8 mouse cellular contexts compared by ENCODE assay signal in the genomic region with DNA sequence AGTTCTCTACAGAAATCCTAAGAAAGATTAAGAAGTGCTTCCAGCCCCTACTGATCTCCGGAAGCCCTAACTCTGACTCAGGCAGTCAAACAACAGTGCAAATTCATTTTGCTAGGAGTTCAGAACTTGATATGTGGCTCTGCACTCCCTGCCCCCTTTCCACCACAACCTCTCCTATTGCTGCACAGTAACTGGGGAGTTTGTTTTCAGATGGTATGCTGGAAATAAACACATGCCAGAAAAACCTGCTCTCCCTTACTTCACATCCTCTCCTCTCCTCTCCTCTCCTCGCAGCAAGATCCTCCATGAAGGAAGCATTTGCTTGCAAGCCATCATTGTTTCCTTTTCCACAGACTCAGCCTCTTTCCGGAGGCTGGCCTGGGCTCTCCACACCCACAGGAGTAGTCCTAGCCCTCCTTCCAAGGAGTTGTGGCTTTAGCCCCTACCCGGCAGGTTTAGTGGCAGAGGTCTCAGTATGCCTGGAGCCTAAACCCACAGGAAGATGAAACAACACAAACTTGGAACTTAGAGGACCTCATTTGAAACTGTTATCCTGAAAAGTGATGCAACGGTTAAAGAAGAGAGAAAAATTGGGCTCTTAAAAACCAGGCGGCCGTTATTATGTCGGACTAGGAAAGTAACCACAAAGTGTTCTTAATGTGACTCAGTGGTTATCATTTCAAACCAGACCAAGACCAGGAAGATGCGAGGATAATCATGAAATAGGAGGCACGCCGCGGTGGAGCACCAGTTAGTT. TPM values are rescaled to one million over a fixed set of nuclear protein-coding genes. Genes with fewer than 3 reads are reported as not detected.
DNase-seq lines count a peak whose midpoint lies in the region; ATAC-seq and TF ChIP-seq lines count a peak whose summit lies in the region.

No protein-coding gene starts in this region.

- ATAC-seq in embryonic facial prominence, embryonic 12.5 days (ENCODE audit: insufficient number of reproducible peaks, insufficient read depth, low FRiP score, low TSS enrichment): no peak
- peak; percentile 32 to 42; a peak in 3 of 4 replicates for ATAC-seq in hematopoietic stem cell, adult 5-6 weeks (replicated peaks in 1 of 2; ENCODE audit: insufficient read depth in 1 of 2, low FRiP score in 2 of 2, low TSS enrichment in 1 of 2, low read depth in 1 of 2, poor library complexity in 2 of 2, severe bottlenecking in 2 of 2)

- no peak overlapping the region for H3K9ac ChIP-seq in embryonic facial prominence, embryonic 12.5 days

- TF ChIP-seq POLR2A in kidney, adult 2 months (IDR thresholded peaks at IDR 0.05; ENCODE audit: low read depth, low read length): no peak

- no peaks in the 10 kb centered on the region for H3K9me3 ChIP-seq in embryonic facial prominence, embryonic 12.5 days

- 50% methylated on average over 12 of the region's 12 CpGs for WGBS in kidney, adult 2 months
- WGBS in embryonic facial prominence, embryonic 12.5 days: 22% methylated on average over 12 of the region's 12 CpGs

- no peaks in the 10 kb centered on the region for H3K4me1 ChIP-seq in kidney, adult 2 months (ENCODE audit: control insufficient read depth, insufficient read depth, low read length)
- H3K4me1 ChIP-seq in embryonic facial prominence, embryonic 12.5 days: peaks cover 18% of the 10 kb centered on the region

- TF ChIP-seq CTCF in kidney, adult 2 months (conservative IDR thresholded peaks at IDR 0.05; ENCODE audit: insufficient read depth, insufficient read length, low read depth, low read length): no peak

- H3K4me2 ChIP-seq in embryonic facial prominence, embryonic 12.5 days (replicated peaks): peak overlapping the region; percentile 3

- DNase-seq in kidney, adult 2 months: peak; percentile 17
- no peak for DNase-seq in kidney, postnatal 25 days
- DNase-seq in mesoderm, embryonic 11.5 days (ENCODE audit: low read depth, low spot score): peak; percentile 12
- DNase-seq in thymus, postnatal 4 days: no peak
- no peak for DNase-seq in left cerebral cortex, adult 11 months (ENCODE audit: low spot score)
- DNase-seq in B cell, adult 2 months: no peak

- H3K36me3 ChIP-seq in kidney, adult 2 months (ENCODE audit: control insufficient read depth, insufficient read depth, low read length): no peaks in the 10 kb centered on the region
- H3K36me3 ChIP-seq in embryonic facial prominence, embryonic 12.5 days: no peaks in the 10 kb centered on the region

- no peaks in the 10 kb centered on the region for H3K27me3 ChIP-seq in kidney, adult 2 months (replicated peaks; ENCODE audit: control insufficient read depth, insufficient read depth, low read length)
- H3K27me3 ChIP-seq in embryonic facial prominence, embryonic 12.5 days: no peaks in the 10 kb centered on the region

- H3K27ac ChIP-seq in kidney, adult 2 months (ENCODE audit: insufficient read depth, low read depth, low read length): peak overlapping the region; percentile 53
- H3K27ac ChIP-seq in embryonic facial prominence, embryonic 12.5 days: peak overlapping the region; percentile 96

- no peak overlapping the region for H3K4me3 ChIP-seq in kidney, adult 2 months (ENCODE audit: insufficient read depth, low read depth, low read length)
- H3K4me3 ChIP-seq in embryonic facial prominence, embryonic 12.5 days: no peak overlapping the region

RNA-seq across cellular contexts. Expression of gene Col1a2, which starts 47.7 kb away (rescaled TPM):
- polyA plus RNA-seq in kidney, adult 2 months (2012; rRNA removed): 67.1 and 67.9 TPM in 2 replicates
- 603 and 672 TPM in 2 replicates for polyA plus RNA-seq in embryonic facial prominence, embryonic 12.5 days (2016; fragmentation: Nextera tagmentation; extraction: Ambion mirVana)
- 0.35 and 0.50 TPM in 2 replicates for total RNA-seq in hematopoietic stem cell, adult 5-6 weeks (2017)

Comparison
In these comparisons a context has a peak if more than half of its experiments do, and no peak if none do; other contexts are left out.
1. DNase-seq: peak in kidney, adult 2 months (single experiment) and mesoderm, embryonic 11.5 days (single experiment); none in kidney, postnatal 25 days (0 of 2), thymus, postnatal 4 days (single experiment), left cerebral cortex, adult 11 months (single experiment) and B cell, adult 2 months (0 of 2).